Mouse (Mus musculus) lung, postnatal 0 days (tissue): ENCODE results near the gene Sdhb.

Experiments
- CTCF ChIP-seq: IDR thresholded peaks from 2 replicates; pipeline ENCODE4 v1.5.1; 2016; ENCODE audit warnings: antibody characterized with exemption, mild to moderate bottlenecking
- EP300 ChIP-seq: IDR thresholded peaks from 2 replicates; pipeline ENCODE4 v1.6.1; 2016; ENCODE audit warnings: antibody characterized with exemption, mild to moderate bottlenecking, control low read depth

DNA sequence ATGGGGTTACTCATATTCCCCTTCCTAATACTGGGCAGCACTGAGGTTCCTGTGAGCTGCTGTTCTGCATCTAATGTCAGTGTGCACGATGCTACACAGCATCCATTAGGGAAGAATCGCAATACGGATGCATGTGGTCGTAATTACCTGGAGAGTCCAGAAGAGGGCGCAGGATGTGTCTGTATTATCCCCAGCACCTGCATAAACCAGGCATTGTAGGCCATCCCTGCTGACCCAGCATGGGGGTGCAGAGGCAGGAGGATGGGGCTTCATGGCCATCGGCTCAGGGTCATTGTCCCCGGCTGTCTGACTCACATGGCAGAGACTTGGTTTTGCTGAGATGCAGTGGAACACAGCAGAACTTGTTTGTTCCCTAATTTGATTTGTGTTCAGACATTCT lies 3.6 kb downstream of the Sdhb start:
- TF ChIP-seq CTCF, result peak; percentile 96
- no peak for TF ChIP-seq EP300
